Mouse (Mus musculus): ENCODE results near the gene Zeb2. TPM values are rescaled to one million over a fixed set of nuclear protein-coding genes. Genes with fewer than 3 reads are reported as not detected.

Gene Zeb2
- polyA plus RNA-seq, 1 experiment from 2014 or later: 44.5 TPM

DNA sequence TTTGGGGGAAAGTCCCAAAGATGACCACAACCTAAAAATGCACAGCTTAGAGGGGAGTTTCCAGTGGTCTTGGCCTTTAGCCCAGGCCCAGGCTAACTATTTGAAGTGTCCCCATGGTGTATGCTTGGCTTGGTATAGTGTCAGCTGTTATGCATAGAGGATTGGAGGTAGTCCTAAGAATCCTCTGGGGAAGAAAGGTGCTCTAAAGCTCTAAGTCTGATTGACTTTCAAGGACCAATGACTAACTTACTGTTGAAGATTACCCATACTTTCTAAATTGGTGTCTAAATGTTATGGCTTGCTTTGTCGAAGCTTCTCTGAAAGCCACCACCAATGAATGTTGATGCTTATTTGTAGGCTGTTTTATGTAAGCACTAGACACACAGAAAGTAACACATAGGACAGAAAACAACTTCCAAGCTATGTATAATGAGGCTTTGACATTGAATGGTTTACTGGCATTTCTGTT is 159.8 kb downstream of the Zeb2 start:
- DNase-seq (ENCODE audit: low spot score) (no peak), ATAC-seq (replicated peaks; ENCODE audit: low FRiP score, low TSS enrichment, low read depth) (no peak)
- Histone ChIP-seq H3K9me3 (ENCODE audit: control insufficient read depth, low read length) (no peaks in the 10 kb centered on the region), H3K4me3 (ENCODE audit: low read depth, low read length) (no peak overlapping the region), H3K27ac (ENCODE audit: low read depth) (no peak overlapping the region), H3K4me2 (ENCODE audit: low read length) (no peak overlapping the region), H3K27me3 (replicated peaks; ENCODE audit: control insufficient read depth, insufficient read depth, low read length) (no peaks in the 10 kb centered on the region), H3K4me1 (replicated peaks; ENCODE audit: control insufficient read depth, insufficient read depth, low read length) (0 out of 2 replicates have a peak, but pooled peaks cover 3% of the 10 kb centered on the region), H3K9ac (ENCODE audit: low read length) (no peak overlapping the region), H3K36me3 (ENCODE audit: control insufficient read depth, insufficient read depth, low read length) (no peaks in the 10 kb centered on the region)
- WGBS: 78% methylated on average over 1 of the region's 1 CpGs

DNA sequence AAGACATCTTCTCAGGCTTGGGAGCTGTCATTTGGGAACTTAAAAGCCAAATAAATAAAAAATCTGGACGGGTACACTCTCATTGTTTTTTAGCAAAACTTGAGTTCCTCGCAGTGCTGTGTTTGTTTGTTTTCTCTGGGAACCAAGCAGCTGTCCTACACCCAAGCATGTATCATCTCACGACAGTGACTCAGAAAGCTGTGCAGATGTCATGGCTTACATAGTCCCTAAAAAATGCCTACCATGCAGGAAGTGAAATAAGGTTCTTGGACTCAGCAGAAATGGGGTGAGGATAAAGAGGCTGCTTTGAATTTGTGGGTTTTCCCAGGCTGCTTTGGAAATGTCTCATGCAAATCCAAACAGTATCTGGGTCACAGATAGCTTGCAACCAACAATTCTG is 161.0 kb downstream of the Zeb2 start:
- 30% methylated on average over 3 of the region's 3 CpGs for WGBS
- no peak overlapping the region for H3K9ac ChIP-seq (ENCODE audit: low read length)
- H3K4me2 ChIP-seq (ENCODE audit: low read length): no peak overlapping the region
- DNase-seq (ENCODE audit: low spot score) (no peak), ATAC-seq (replicated peaks; ENCODE audit: low FRiP score, low TSS enrichment, low read depth) (no peak)
- H3K36me3 ChIP-seq (ENCODE audit: control insufficient read depth, insufficient read depth, low read length): no peaks in the 10 kb centered on the region
- no peaks in the 10 kb centered on the region for H3K9me3 ChIP-seq (ENCODE audit: control insufficient read depth, low read length)
- H3K27me3 ChIP-seq (replicated peaks; ENCODE audit: control insufficient read depth, insufficient read depth, low read length): no peaks in the 10 kb centered on the region
- H3K4me3 ChIP-seq (ENCODE audit: low read depth, low read length): no peak overlapping the region
- 0 out of 2 replicates have a peak, but pooled peaks cover 3% of the 10 kb centered on the region for H3K4me1 ChIP-seq (replicated peaks; ENCODE audit: control insufficient read depth, insufficient read depth, low read length)
- 0 out of 2 replicates have a peak overlapping the region, but pooled peaks have one; percentile 27 for H3K27ac ChIP-seq (ENCODE audit: low read depth)

DNA sequence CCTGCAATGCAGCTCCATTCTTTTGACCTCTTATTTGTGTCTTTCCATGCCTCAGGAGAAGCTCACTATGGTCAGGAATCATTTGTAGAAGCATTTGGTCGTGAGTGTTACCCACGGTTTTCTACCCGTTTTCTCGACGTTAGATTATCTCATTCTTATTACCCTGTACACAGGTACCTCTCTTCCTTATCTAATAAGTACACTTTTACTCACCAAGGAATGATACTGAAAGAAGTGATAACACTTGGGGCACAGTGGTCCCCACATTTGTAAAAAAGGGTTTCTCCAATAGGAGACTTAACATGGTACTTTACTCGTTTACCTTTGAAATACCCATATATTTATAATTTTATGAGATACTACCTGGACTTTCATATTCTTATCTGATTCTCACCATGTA is 161.7 kb downstream of the Zeb2 start:
- Histone ChIP-seq H3K27ac (ENCODE audit: low read depth) (no peak overlapping the region), H3K9ac (ENCODE audit: low read length) (no peak overlapping the region), H3K4me3 (ENCODE audit: low read depth, low read length) (no peak overlapping the region), H3K36me3 (ENCODE audit: control insufficient read depth, insufficient read depth, low read length) (no peaks in the 10 kb centered on the region), H3K4me2 (ENCODE audit: low read length) (no peak overlapping the region), H3K9me3 (ENCODE audit: control insufficient read depth, low read length) (no peaks in the 10 kb centered on the region), H3K4me1 (replicated peaks; ENCODE audit: control insufficient read depth, insufficient read depth, low read length) (0 out of 2 replicates have a peak, but pooled peaks cover 3% of the 10 kb centered on the region), H3K27me3 (replicated peaks; ENCODE audit: control insufficient read depth, insufficient read depth, low read length) (no peaks in the 10 kb centered on the region)
- WGBS: 87% methylated on average over 6 of the region's 6 CpGs
- no peak for ATAC-seq (replicated peaks; ENCODE audit: low FRiP score, low TSS enrichment, low read depth)
- DNase-seq (ENCODE audit: low spot score): no peak

DNA sequence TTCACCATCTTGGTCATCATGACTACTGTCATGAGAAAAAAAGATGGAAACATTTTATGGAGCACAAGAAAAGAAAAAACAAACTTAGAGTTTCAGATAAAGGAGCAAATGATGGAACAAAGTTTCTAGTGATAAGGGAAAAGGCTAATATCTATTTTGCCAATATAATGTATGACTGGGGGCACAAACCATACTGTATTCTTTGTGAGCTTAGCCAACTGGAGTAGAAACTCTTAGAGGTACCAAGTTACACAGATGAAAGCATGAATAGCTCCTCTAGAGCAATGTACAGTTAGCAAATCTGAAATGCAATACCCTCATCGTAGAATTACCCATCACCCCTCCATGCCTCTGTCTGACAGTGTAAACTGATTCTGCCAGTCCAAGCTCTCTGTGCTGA is 163.0 kb downstream of the Zeb2 start:
- Histone ChIP-seq H3K27me3 (replicated peaks; ENCODE audit: control insufficient read depth, insufficient read depth, low read length) (no peaks in the 10 kb centered on the region), H3K4me2 (ENCODE audit: low read length) (no peak overlapping the region), H3K9me3 (ENCODE audit: control insufficient read depth, low read length) (no peaks in the 10 kb centered on the region), H3K27ac (ENCODE audit: low read depth) (no peak overlapping the region), H3K4me1 (replicated peaks; ENCODE audit: control insufficient read depth, insufficient read depth, low read length) (0 out of 2 replicates have a peak, but pooled peaks cover 3% of the 10 kb centered on the region), H3K4me3 (ENCODE audit: low read depth, low read length) (no peak overlapping the region), H3K9ac (ENCODE audit: low read length) (no peak overlapping the region), H3K36me3 (ENCODE audit: control insufficient read depth, insufficient read depth, low read length) (no peaks in the 10 kb centered on the region)
- DNase-seq (ENCODE audit: low spot score) (no peak), ATAC-seq (replicated peaks; ENCODE audit: low FRiP score, low TSS enrichment, low read depth) (no peak)
- 61% methylated on average over 1 of the region's 1 CpGs for WGBS

DNA sequence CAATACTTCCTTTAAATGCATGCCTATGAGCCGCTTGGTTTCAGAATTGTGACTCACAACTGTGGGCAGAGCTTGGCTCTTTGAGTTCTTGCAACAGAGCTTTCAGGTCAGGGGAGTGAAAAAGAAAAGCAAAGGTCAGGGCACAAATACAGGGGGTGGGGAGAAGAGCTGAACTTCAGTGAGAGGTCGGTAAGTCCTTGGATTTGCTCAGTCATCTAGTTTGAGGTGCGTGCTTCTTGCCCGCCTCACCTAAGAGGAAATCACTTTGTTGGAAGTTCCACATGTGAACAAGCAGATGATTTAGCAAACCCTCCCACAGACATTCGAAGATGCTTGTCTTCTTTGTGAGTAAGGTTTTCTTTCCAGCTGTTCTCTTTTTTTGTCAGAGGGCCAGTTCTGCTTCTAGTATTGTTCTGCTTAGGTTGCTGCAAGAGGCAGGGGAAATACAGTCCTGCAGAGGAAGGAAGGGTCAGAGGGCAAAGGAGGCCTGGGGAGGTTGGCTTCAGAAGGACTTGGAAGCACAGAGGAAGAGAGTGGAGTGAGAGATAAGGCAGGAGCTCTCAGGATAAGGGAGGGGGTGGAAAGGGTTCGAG is 164.3 kb downstream of the Zeb2 start:
- Histone ChIP-seq H3K9ac (ENCODE audit: low read length) (no peak overlapping the region), H3K9me3 (ENCODE audit: control insufficient read depth, low read length) (no peaks in the 10 kb centered on the region), H3K4me2 (ENCODE audit: low read length) (no peak overlapping the region), H3K36me3 (ENCODE audit: control insufficient read depth, insufficient read depth, low read length) (no peaks in the 10 kb centered on the region), H3K27ac (ENCODE audit: low read depth) (no peak overlapping the region), H3K27me3 (replicated peaks; ENCODE audit: control insufficient read depth, insufficient read depth, low read length) (no peaks in the 10 kb centered on the region), H3K4me1 (replicated peaks; ENCODE audit: control insufficient read depth, insufficient read depth, low read length) (0 out of 2 replicates have a peak, but pooled peaks cover 3% of the 10 kb centered on the region), H3K4me3 (ENCODE audit: low read depth, low read length) (no peak overlapping the region)
- no peak for ATAC-seq (replicated peaks; ENCODE audit: low FRiP score, low TSS enrichment, low read depth)
- 48% methylated on average over 6 of the region's 6 CpGs for WGBS
- DNase-seq (ENCODE audit: low spot score): no peak

DNA sequence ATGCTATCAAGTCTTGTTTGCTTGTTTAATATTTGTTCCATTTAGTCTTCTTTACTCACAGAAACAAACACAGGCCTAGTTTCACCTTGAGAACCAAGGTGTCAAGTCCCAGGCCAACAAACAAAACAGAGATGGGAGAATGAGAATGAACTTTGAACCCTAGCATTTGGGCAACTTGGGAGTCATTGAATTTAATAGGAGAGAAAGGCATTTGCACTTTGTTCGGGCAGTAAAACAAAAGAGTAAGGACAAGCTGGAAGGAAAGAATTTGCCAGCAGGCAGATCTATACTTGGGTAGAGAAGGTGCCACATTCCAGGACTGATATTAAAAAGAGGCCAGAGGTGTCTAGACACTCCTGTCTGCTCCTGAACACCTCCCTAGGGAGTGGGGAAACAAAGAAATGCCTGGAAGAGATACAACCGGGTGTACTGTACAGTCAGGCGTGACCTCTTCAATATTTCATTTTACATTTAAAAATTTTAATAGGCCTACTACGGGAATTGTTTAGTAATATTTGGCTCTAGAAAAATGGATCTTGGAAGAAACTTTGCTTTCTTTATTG is 165.5 kb downstream of the Zeb2 start:
- DNase-seq (ENCODE audit: low spot score) (no peak), ATAC-seq (replicated peaks; ENCODE audit: low FRiP score, low TSS enrichment, low read depth) (no peak)
- H3K9me3 ChIP-seq (ENCODE audit: control insufficient read depth, low read length): no peaks in the 10 kb centered on the region
- no peaks in the 10 kb centered on the region for H3K36me3 ChIP-seq (ENCODE audit: control insufficient read depth, insufficient read depth, low read length)
- no peak overlapping the region for H3K4me3 ChIP-seq (ENCODE audit: low read depth, low read length)
- no peak overlapping the region for H3K9ac ChIP-seq (ENCODE audit: low read length)
- WGBS: 72% methylated on average over 4 of the region's 4 CpGs
- H3K4me1 ChIP-seq (replicated peaks; ENCODE audit: control insufficient read depth, insufficient read depth, low read length): 0 out of 2 replicates have a peak, but pooled peaks cover 3% of the 10 kb centered on the region
- H3K27me3 ChIP-seq (replicated peaks; ENCODE audit: control insufficient read depth, insufficient read depth, low read length): no peaks in the 10 kb centered on the region
- H3K4me2 ChIP-seq (ENCODE audit: low read length): no peak overlapping the region
- no peak overlapping the region for H3K27ac ChIP-seq (ENCODE audit: low read depth)

DNA sequence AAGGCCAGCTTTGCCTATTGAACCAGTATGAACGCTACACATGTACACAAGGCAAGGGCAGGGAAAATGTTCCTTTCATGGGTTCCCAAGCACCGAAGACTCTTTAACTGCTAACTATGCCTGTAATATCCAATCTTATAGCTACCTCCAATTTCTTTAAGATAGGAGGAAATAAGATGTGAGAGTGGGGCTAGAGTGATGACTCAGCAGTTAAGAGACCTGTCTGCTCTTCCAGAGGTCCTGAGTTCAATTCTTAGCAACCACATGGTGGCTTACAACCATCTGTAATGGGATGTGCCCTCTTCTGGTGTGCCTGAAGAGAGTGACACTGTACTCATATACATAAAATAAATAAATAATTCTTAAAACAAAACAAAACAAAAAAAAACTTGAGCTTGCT is 172.5 kb downstream of the Zeb2 start:
- Histone ChIP-seq H3K9me3 (ENCODE audit: control insufficient read depth, low read length) (no peaks in the 10 kb centered on the region), H3K4me3 (ENCODE audit: low read depth, low read length) (no peak overlapping the region), H3K4me1 (replicated peaks; ENCODE audit: control insufficient read depth, insufficient read depth, low read length) (no peaks in the 10 kb centered on the region), H3K27me3 (replicated peaks; ENCODE audit: control insufficient read depth, insufficient read depth, low read length) (no peaks in the 10 kb centered on the region), H3K4me2 (ENCODE audit: low read length) (no peak overlapping the region), H3K36me3 (ENCODE audit: control insufficient read depth, insufficient read depth, low read length) (no peaks in the 10 kb centered on the region), H3K9ac (ENCODE audit: low read length) (no peak overlapping the region), H3K27ac (ENCODE audit: low read depth) (no peak overlapping the region)
- DNase-seq (ENCODE audit: low spot score) (no peak), ATAC-seq (replicated peaks; ENCODE audit: low FRiP score, low TSS enrichment, low read depth) (no peak)
- 90% methylated on average over 2 of the region's 2 CpGs for WGBS

Measured in intestine, embryonic 14.5 days (tissue).